Mouse (Mus musculus) right cerebral cortex, postnatal 36 days (tissue): Measurements from ENCODE around the gene Pald1.

ENCODE experiments used
- DNase-seq, 2 experiments: peaks; one replicate each; pipeline ENCODE4 v3.0.0; 2022; ENCODE audit warnings: low spot score in 2 of 2, mixed read lengths in 1 of 2

Pald1 gene

DNA sequence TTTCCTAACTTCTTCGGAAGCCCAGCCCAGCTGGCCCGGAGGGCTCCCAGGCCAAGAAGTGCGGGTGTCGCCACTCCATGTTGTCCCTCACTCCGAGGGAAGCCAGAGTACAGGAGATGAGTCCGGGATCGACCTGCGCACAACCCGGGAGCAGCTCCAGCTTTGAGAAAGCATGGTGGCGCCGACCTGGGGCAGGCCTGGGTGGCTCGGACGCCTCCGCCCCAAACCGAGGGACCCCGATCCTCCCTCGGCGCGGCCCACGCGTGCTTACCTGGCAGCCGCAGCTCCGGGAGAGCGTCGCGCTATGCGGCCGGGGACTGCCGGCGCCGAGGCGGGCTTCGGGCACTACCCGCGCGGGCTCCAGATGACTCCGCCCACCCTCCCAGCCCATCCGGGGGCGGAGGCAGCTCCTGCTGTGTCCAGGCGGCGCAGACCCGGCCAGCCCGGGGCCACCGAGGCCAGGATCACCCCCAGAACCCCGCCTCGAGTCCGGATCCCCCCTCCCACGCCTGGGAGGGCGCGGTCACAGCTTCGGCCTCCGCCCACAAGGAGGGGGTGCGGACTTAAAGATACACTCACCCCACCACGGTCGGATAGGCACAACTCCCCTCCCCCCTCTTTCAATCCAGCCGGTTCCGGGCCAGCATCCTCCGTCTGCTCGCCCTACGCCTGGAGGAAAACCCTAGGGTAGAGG lies at the start of gene Pald1:
TSS of gene Pald1 (minus strand) at position 510 of the 694 bp plus-strand sequence.
- peak; percentile 21 to 42 for DNase-seq

DNA sequence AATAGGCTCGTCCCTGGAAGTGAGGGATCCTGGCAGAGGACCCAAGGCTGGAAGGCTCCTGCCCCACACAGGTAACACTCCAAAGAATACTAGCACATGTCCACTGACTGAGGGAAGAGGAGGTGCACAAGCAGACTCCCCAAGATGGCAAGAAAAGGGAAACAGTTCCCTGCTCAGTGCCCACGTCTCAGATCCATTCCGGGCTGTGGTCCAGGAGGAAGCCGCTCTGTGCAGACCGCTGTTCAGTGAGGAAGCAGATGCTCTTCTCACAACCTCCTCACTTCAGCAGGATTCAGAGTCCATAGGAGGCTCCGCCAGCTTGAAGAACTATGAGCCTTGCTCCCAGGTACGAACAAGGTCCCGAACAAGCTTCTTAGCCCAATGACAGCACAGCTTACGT lies 48.0 kb upstream of the Pald1 start:
- peak; percentile 71 to 80 for DNase-seq

DNA sequence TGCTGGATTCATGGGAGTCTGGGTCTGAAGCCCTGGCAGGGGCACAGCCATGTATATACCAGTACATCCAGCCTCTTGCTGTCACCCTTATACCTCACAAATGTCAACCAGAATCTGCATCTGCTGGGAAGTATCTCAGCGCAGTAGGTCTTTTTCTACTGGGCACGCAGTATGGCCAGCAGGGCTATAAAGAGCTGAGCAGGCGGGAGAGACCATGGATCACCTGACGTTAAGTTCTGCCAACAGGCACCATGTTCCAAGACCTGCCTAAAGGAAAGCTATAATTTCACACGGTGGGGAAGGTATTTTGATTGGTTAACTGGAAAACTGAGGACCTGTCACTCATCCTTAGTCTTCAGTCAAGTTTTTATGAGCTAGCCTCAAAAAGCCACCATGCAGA lies 45.7 kb upstream of the Pald1 start:
- no peak for DNase-seq

DNA sequence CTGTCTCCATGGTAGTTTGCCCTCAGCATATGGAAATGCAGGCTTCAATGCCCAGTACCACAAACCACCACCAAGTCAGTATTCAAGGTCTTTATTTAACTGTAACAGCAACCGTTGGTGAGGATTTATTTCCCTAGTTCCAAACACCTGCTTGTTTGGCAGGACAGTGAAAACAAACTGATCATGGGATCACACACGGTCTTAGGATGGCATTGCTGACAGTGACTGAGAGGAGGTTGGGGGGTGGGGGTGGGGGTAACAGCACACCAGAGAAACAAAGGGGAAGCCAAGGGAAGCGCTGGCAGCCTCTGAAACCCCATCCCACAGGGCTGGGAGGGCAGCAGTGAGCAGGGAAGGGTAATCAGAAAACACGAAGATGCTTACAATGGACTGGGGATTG lies 45.1 kb upstream of the Pald1 start:
- no peak for DNase-seq

DNA sequence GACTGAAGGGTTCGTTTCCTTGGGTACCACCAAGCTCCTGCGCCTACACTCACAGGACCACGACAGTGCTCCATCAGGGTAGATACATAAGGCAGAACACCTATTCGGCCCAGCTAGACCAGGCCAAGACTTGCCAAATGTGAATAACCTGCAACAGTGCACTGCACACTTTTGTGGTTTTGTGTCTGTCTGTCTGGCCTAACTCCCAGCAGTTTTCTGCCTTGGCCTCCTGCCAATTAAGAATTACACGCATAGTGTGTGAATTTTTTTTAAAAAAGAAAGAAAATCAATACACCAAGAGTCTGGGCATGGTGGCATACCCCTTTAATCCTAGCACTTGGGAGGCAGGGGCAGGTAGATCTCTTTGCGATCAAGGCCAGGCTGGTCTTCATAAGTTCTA lies 44.6 kb upstream of the Pald1 start:
- no peak for DNase-seq

DNA sequence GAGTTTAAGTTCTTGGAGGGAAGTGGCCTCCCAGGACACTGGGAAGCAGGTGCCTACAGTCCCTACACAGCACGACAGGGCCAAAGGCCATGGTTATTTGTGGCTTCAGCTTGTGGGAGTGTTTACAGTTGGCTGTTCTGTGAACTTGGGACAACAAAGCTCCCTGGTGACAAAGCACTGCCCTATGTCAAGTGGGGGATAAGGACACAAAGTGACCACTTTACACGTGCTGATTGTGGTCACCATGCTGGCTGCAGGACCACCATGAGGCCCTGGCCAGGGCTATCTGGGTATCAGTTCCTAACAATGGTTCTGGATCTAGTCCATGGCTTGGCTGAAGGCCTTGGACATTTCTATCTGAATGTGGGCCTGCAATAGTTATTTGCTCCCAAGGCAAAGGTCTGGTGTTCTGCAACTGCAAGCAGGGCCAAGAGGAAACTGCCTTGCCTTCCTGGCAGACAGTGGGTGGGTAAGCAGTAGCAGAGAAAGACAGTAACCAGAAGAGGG lies 43.0 kb upstream of the Pald1 start:
- DNase-seq = no peak

DNA sequence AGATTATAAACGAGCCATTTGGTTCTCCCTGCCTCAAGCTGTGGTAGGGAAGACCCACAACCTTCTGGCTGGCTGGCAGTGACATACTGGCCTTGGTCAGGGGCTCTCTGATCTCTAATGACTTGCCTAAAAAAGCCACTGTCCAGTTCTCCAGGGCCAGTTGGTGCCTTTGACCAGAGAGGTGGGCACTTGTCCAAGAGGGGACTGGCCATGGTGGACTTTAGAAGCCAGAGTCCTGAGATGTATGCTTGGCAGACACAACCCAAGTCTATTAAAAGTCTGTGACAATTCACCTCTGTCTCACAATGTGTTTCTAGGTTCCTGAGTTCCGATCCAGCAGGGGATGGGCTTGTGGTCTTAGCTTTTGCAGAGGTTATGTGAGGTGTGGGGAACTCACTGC lies 41.7 kb upstream of the Pald1 start:
- no peak for DNase-seq

DNA sequence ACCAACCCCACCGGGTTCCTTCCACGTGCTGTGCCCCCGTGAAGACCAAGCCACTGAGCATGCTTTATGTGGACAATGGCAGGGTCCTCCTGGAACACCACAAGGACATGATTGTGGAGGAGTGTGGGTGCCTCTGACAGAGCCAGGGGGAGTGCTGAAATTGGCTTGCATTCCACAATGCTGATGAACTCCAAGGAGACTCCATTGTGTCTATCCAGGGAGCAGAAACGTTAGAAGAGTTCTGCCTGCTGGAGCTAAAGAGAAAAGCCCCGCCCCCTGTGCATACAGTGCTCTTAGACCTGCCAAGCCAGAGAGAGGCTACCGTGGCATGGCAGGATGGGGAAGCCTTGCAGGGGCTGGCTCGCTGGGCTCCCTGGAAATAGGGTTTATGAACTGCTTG lies 41.2 kb upstream of the Pald1 start:
- no peak for DNase-seq

DNA sequence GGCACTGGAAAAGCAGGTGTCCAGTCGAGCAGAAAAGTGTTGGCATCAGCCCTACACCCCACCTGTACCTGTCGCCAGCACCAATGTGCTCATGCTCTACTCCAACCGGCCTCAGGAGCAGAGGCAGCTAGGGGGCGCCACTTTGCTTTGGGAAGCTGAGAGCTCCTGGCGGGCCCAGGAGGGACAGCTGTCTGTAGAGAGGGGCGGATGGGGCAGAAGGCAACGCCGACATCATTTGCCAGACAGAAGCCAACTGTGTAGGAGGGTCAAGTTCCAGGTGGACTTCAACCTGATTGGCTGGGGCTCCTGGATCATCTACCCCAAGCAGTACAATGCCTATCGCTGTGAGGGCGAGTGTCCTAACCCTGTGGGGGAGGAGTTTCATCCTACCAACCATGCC lies 40.0 kb upstream of the Pald1 start:
- DNase-seq = no peak

DNA sequence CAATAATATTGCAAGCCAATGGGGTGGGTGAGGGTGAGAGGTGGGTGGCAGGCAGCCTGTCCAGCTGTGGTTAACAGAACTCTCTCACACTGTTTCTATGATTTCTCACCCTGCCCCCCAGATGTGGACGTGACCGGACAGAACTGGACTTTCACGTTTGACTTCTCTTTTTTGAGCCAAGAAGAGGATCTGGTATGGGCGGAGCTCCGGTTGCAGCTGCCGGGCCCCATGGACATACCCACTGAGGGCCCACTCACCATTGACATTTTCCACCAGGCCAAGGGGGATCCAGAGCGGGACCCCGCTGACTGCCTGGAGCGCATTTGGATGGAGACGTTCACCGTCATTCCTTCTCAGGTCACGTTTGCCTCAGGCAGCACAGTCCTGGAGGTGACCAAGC lies 39.5 kb upstream of the Pald1 start:
- DNase-seq = no peak

DNA sequence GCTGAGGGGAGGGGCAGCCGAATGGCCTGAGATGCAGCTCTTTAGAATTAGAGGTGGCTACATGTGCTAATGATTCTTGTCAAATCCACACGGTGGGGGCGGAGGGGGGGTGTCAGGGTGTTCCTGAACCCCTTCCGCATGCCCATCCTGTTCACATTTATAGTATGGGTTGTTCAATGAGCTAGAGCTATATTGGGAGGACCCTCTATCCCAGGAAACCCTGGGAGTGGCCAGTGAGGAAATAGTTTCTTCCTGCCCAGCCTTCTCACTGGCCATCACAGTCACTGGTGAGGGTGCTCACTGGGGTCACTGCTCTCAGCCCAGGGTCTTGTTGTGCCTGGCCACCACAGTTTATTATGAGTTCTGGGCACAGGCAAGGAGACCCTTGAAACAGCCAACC lies 36.7 kb upstream of the Pald1 start:
- no peak for DNase-seq

DNA sequence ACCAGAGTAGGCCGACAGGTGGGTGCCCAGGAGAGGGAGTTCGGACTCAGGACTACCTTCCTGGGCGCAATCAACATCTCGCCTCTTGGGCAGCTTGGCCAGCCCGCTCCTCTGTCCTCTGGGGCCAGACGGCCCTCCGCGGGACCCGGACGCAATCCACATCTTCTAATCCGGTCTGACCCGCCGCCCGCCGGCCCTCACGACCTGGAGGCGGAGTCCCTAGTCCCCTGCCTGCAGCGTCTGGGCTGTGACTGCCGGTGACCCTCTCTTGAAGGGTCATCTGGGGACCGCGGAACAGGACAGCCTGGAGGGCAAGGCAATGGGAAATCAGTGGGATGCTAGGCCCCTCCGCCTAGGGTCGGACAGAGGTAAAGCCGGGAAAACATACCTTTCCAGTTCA lies 35.8 kb upstream of the Pald1 start:
- DNase-seq = no peak

DNA sequence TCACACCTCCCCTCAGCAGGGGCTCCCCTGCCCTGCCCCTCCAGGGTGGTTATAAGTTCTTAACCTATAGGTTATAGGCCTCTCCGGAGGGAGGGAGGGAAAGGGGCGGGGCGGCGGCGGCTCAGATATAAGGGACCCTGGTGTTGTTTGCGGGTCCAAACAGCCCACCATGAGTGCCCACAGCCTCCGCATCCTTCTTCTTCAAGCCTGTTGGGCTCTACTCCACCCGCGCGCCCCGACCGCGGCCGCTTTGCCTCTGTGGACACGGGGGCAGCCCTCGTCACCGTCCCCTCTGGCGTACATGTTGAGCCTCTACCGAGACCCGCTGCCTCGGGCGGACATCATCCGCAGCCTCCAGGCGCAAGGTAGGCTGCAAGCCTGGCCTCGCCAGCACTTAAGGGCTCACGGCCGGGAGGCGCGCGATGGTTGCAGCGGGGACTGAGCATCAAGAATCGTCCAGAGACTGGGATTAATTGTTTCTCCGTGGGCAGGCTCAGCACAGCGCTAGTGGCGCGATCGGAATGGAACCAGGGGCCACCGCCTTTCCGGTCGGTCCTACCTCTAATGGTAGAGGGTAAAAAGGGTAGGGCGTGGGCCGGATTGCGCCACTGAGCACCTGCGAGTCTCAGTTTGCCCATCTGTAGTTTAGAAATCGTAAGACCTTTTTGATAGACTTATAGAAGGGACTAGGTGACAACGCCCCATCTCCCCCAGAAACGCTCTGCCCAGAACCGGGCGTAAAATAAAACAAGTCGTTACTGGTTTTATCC lies 35.0 kb upstream of the Pald1 start:
- DNase-seq = no peak

DNA sequence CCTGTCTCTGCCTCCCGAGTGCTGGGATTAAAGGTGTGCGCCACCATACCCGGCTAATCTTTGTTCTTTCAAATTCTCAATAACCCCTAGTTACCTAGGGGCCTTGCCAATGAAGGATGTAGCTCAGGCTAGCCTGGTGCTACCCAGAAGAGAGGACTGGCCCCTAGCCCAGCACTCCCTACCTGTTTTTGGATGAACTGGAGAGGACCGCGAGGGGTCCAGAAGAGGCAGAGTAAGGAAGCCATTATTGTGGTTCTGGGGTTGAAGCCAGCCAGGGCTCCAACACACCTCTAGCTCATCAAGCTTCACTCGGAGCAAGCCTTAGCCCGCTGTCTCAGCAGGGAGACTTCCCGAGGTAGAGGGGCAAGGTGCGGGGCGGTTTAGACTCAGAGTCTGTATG lies 34.3 kb upstream of the Pald1 start, which contains the start of gene Nodal:
TSS of gene Nodal (plus strand) at position 301 of the 400 bp plus-strand sequence.
- DNase-seq = no peak

DNA sequence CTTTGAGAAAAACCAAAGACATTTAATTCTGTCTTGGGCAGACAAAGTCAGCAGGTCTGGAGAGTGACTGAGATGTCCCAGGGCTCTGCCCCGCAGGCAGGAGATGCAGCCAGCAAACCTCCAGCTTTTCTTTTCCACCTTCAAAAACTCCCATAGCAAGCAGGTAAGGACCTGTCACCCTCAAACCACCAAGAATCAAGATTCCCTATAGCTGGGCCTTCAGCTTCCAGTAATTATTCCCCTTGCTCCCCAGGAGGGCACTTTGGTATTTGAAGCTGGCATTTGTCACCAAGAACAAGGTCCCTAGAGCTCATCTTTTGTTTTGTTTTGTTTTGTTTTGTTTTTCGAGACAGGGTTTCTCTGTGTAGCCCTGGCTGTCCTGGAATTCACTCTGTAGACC lies 33.7 kb upstream of the Pald1 start:
- no peak for DNase-seq

DNA sequence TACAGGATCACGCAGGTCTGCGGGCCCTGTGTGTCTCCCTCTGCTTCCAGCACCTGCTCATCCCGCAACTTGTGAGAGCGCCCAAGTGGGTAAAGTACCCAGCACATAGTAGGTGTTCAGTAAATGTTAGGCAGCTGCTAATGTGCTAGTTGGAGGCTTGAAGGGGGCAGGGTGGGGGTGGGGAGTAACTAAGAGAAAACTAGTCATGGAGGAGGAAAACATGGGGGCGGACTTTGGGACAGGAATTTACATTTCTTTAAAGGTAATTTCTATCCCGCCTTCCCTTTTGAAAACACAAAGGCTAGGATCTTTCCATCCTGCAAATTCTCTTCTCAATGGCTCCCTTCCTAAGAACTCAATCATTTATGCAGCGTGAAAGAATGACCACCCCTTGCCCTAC lies 33.2 kb upstream of the Pald1 start:
- no peak for DNase-seq

DNA sequence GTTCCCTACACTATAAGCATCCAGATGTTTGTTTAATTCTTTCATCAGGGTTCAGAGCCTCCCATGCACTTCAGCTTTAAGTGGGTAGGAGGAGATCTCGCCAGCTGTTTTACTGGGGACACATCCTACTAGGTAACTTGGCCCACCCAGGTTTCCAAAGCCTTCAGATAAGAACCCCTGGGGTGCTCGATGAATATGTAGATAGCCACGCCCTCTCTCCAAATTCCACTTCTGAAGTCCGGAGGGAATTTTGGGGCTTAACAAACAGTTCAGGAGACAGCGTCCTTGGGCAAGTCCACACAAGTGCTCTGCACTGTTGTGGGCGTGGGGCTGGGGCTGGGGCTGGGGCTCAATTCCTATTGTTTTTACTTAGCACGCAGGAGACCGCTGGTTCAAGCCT lies 32.6 kb upstream of the Pald1 start:
- no peak for DNase-seq

DNA sequence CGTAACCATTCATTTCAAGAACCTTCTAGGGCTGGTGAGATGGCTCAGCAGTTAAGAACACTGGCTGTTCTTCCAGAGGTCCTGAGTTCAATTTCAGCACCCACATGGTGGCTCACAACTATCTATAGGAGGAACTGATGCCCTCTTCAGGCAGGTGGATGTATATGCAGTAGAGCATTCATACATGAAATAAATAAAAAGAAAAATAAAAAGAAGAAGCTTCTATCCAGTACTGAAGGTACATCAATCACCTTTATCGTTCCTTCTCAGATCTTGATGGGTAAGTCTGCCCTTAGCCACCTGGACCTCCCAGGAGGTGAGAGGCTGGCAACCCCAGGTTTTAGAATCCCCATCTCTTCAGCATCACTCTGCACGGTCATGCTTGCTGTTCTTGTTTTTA lies 31.9 kb upstream of the Pald1 start:
- no peak for DNase-seq

DNA sequence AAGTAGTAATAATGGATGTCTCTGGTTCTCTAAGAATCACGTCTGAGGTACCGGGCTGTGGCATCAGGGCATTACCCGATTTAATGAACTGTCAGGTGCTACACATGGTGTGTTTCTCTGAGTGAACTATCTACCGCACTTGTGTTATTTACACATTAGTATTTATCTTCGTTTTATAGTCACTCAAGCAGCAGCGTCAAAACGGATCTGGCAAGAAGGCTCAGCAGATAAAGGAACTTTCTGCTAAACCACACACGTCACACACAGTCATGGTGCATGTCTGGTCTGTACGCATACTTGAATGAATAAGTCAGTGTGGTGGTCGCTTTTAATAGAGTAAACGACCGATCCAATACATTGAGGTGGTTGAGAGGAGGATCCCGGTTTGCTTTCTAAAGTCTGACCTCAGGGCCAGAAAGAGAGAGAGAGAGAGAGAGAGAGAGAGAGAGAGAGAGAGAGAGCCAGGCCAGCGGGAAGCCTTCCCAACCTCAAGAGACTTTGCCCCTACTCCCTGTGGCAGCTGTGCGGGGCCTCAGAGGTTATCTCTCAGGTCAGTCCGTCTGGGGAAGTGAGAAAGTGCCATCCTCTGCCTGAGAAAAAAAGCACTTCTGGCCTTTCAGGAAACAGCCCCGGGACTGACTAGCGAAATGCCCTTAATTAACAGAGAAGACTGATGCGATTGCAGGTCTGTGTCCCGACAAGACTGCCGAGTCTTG lies 29.7 kb upstream of the Pald1 start:
- no peak for DNase-seq

DNA sequence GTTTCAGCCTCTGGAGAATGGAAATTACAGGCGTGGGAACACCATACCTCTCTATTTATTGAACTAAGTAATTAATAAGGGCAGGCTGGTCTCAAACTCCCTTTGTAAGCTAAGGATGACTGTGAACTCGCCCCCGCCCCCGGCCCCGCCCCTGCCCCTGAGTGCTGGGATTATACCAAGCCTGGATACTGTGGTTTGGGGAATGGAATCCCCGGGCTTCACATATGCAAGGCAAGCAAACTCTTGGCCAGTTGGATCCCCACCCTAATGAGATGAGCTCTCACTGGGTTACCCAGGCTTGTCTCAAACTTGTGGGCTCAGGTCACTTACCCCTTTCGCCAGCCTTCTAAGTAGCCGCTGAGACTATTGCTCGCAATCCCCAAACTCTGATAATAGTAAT lies 26.9 kb upstream of the Pald1 start:
- no peak for DNase-seq

DNA sequence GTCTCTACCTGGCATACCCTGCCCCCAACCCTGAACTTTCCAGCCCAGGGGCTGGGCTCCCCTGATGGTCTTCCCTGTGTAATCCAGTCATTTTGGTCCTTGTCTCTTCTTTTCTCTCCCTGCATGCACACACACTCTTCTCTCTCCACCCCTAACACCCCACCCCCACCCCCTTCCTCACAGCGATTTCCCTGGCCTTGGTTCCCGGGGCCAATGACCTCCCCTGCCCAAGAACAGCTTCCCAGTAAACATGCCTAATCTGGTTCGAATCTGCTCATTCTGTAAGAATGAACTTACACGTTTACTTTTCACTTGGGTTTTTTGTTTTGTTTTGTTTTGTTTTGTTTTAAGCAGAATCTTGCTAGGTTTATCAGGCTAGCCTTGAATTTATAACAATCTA lies 26.4 kb upstream of the Pald1 start:
- no peak for DNase-seq

DNA sequence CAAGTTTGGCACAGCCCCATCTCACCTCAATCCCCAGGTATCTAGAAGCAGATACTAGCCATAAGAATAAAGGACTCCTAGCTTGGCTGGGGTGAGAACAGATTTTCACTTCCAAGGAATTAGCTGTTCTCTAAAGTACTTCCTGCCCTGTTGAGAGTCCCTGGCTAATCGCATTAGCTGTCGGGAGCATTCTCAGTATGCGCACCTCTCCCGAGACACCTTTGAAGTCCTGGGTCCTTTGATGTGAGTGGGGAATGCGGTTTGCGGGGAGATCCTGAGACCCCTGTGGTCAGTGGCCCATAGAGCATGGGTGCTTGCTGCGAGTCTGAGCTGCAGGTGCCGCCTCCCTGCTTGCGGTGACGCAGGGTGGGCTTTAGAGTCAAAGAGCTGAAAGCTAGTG lies 22.6 kb upstream of the Pald1 start:
- no peak for DNase-seq

DNA sequence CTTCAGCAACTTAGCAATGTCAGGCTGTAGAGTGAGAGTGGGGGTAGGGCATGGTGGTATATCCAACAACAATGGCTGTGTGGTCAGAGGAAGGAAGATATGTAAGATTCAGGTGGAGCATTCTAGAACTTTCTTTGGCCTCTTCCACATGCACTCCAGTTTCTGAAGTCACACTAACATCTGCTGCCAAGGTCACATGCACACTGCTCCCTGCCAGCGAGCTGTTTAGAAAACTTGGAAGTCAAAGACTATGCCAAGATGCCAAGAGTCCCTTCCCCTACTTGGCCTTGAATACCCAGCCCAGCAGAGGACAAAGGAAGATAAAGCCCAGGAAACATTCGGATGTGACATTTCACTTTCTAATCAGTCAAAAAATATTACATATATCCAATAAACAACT lies 19.6 kb upstream of the Pald1 start:
- DNase-seq = no peak
